Mouse (Mus musculus): Measurements from ENCODE around the gene Myo15b.

- TF ChIP-seq POLR2A (IDR thresholded peaks at IDR 0.05; ENCODE audit: insufficient read depth, low read depth, low read length) (no peak), CTCF (IDR thresholded peaks at IDR 0.05; ENCODE audit: insufficient read depth, low read depth, low read length) (no peak)
These were observed 25.1 kb upstream of the Myo15b start for GRCm38 (mm10) chr11:115833021-115833513.

All from olfactory bulb, adult 2 months (tissue).